Comparison of ENCODE assay signal across 9 mouse cellular contexts in genomic region chr16:50799145-50799794, GRCm38 (mm10).
DNase-seq lines count a peak whose midpoint lies in the region; ATAC-seq and TF ChIP-seq lines count a peak whose summit lies in the region.
"Had no signal": no experiment of that assay in that cellular context is flagged by ENCODE, and none has a peak within 500 bp of the region (broad histone marks: within the 10 kb centered on the region; RNA-seq: fewer than 3 reads in every experiment).

No protein-coding gene starts in this region.

- intact Hi-C loops in heart, adult 2 months (cut with DNase I) = no loop called here
- intact Hi-C loops in left cerebral cortex, adult 2 months (cut with DNase I) = loop anchor here (5.0 kb wide), 1 partner anchor 1383 kb away; no protein-coding TSS in a partner anchor

- no peaks in the 10 kb centered on the region for H3K79me2 ChIP-seq in heart, adult 2 months (replicated peaks; ENCODE audit: control insufficient read depth, insufficient read depth, low read length)

- TF ChIP-seq CTCF in heart, adult 2 months (IDR thresholded peaks at IDR 0.05) = peak; percentile 72
- TF ChIP-seq CTCF in left cerebral cortex, adult 2 months (IDR thresholded peaks at IDR 0.05) = peak; percentile 78

- no peaks in the 10 kb centered on the region for H3K27me3 ChIP-seq in heart, adult 2 months (ENCODE audit: control insufficient read depth, insufficient read depth, low read length)
- no peaks in the 10 kb centered on the region for H3K27me3 ChIP-seq in heart, embryonic 12.5 days (replicated peaks)
- no peaks in the 10 kb centered on the region for H3K27me3 ChIP-seq in embryonic facial prominence, embryonic 14.5 days (replicated peaks; ENCODE audit: control insufficient read depth, insufficient read depth, low read length)
- no peaks in the 10 kb centered on the region for H3K27me3 ChIP-seq in hindbrain, embryonic 16.5 days (replicated peaks; ENCODE audit: control insufficient read depth, insufficient read depth, low read length)
- H3K27me3 ChIP-seq in midbrain, embryonic 14.5 days (ENCODE audit: control insufficient read depth, insufficient read depth, low read length) = no peaks in the 10 kb centered on the region

- no peak for ATAC-seq in heart, embryonic 12.5 days (ENCODE audit: insufficient number of reproducible peaks, low FRiP score)
- peak; percentile 76 for ATAC-seq in embryonic facial prominence, embryonic 14.5 days (ENCODE audit: low read depth)
- ATAC-seq in hindbrain, embryonic 16.5 days = peak; percentile 84
- ATAC-seq in midbrain, embryonic 14.5 days (ENCODE audit: low FRiP score, low TSS enrichment) = peak; percentile 79; the same call in 1 of the 2 replicates

- no peaks in the 10 kb centered on the region for H3K36me3 ChIP-seq in heart, adult 2 months (ENCODE audit: control insufficient read depth, insufficient read depth, low read length)
- no peaks in the 10 kb centered on the region for H3K36me3 ChIP-seq in heart, embryonic 12.5 days
- H3K36me3 ChIP-seq in embryonic facial prominence, embryonic 14.5 days (ENCODE audit: control insufficient read depth, insufficient read depth, low read length) = no peaks in the 10 kb centered on the region
- H3K36me3 ChIP-seq in hindbrain, embryonic 16.5 days (ENCODE audit: control insufficient read depth, insufficient read depth, low read length) = no peaks in the 10 kb centered on the region
- no peaks in the 10 kb centered on the region for H3K36me3 ChIP-seq in midbrain, embryonic 14.5 days (ENCODE audit: control insufficient read depth, insufficient read depth, low read length)

- H3K4me2 ChIP-seq in heart, embryonic 12.5 days = no peak overlapping the region
- H3K4me2 ChIP-seq in embryonic facial prominence, embryonic 14.5 days (ENCODE audit: low read depth, low read length) = no peak overlapping the region
- no peak overlapping the region for H3K4me2 ChIP-seq in hindbrain, embryonic 16.5 days (ENCODE audit: low read length)
- H3K4me2 ChIP-seq in midbrain, embryonic 14.5 days (ENCODE audit: low read length) = no peak overlapping the region

- TF ChIP-seq EP300 in heart, adult 2 months (IDR thresholded peaks at IDR 0.05; ENCODE audit: insufficient read depth, low read depth, low read length) = no peak

- no peak for TF ChIP-seq POLR2A in heart, adult 2 months (IDR thresholded peaks at IDR 0.05; ENCODE audit: insufficient read depth, low read depth, low read length)

- WGBS in heart, adult 2 months = 49% methylated on average over 10 of the region's 10 CpGs
- 46% methylated on average over 10 of the region's 10 CpGs for WGBS in heart, embryonic 12.5 days
- WGBS in embryonic facial prominence, embryonic 14.5 days = 41% methylated on average over 10 of the region's 10 CpGs
- 48% methylated on average over 10 of the region's 10 CpGs for WGBS in hindbrain, embryonic 16.5 days
- WGBS in midbrain, embryonic 14.5 days = 45% methylated on average over 10 of the region's 10 CpGs

- H3K4me1 ChIP-seq in heart, adult 2 months (ENCODE audit: control insufficient read depth, insufficient read depth, low read length) = no peaks in the 10 kb centered on the region
- no peaks in the 10 kb centered on the region for H3K4me1 ChIP-seq in heart, embryonic 12.5 days (replicated peaks)
- no peaks in the 10 kb centered on the region for H3K4me1 ChIP-seq in embryonic facial prominence, embryonic 14.5 days (ENCODE audit: control insufficient read depth, insufficient read depth, low read length)
- no peaks in the 10 kb centered on the region for H3K4me1 ChIP-seq in hindbrain, embryonic 16.5 days (ENCODE audit: control insufficient read depth, insufficient read depth, low read depth, low read length)
- no peaks in the 10 kb centered on the region for H3K4me1 ChIP-seq in midbrain, embryonic 14.5 days (ENCODE audit: control insufficient read depth, insufficient read depth, low read length)

- no peak overlapping the region for H3K9ac ChIP-seq in heart, adult 2 months (ENCODE audit: low read depth, low read length)
- H3K9ac ChIP-seq in heart, embryonic 12.5 days = no peak overlapping the region
- no peak overlapping the region for H3K9ac ChIP-seq in embryonic facial prominence, embryonic 14.5 days (ENCODE audit: low read depth, low read length)
- 0 out of 2 replicates have a peak overlapping the region, but pooled peaks have one; percentile 27 for H3K9ac ChIP-seq in hindbrain, embryonic 16.5 days (ENCODE audit: low read depth, low read length)
- no peak overlapping the region for H3K9ac ChIP-seq in midbrain, embryonic 14.5 days (replicated peaks; ENCODE audit: low read length)

- H3K27ac ChIP-seq in heart, adult 2 months = no peak overlapping the region
- H3K27ac ChIP-seq in heart, embryonic 12.5 days (ENCODE audit: poor library complexity, severe bottlenecking) = no peak overlapping the region
- H3K27ac ChIP-seq in embryonic facial prominence, embryonic 14.5 days (replicated peaks; ENCODE audit: low read depth, low read length) = no peak overlapping the region
- H3K27ac ChIP-seq in hindbrain, embryonic 16.5 days (ENCODE audit: low read depth, low read length) = no peak overlapping the region
- H3K27ac ChIP-seq in left cerebral cortex, adult 2 months = no peak overlapping the region
- H3K27ac ChIP-seq in midbrain, embryonic 14.5 days (replicated peaks; ENCODE audit: low read depth, low read length) = no peak overlapping the region
- H3K27ac ChIP-seq: macrophage had no signal

- H3K9me3 ChIP-seq in heart, embryonic 12.5 days (replicated peaks) = no peaks in the 10 kb centered on the region
- H3K9me3 ChIP-seq in embryonic facial prominence, embryonic 14.5 days (ENCODE audit: control insufficient read depth, low read length) = no peaks in the 10 kb centered on the region
- H3K9me3 ChIP-seq in hindbrain, embryonic 16.5 days (ENCODE audit: control insufficient read depth, low read length) = no peaks in the 10 kb centered on the region
- no peaks in the 10 kb centered on the region for H3K9me3 ChIP-seq in midbrain, embryonic 14.5 days (ENCODE audit: control insufficient read depth, low read length)

- DNase-seq in heart, adult 2 months = peak; percentile 23 to 52
- DNase-seq in adrenal gland, postnatal 25 days = peak; percentile 70
- peak; percentile 89 for DNase-seq in embryonic facial prominence, embryonic 14.5 days (ENCODE audit: low spot score)
- peak; percentile 65 to 77 for DNase-seq in left cerebral cortex, adult 2 months (ENCODE audit: extremely low spot score in 1 of 2, low spot score in 2 of 2)
- peak; percentile 91 for DNase-seq in midbrain, embryonic 14.5 days
- DNase-seq in thymus, postnatal 25 days = peak; percentile 17

- H3K4me3 ChIP-seq in heart, adult 2 months = no peak overlapping the region
- no peak overlapping the region for H3K4me3 ChIP-seq in heart, embryonic 12.5 days
- no peak overlapping the region for H3K4me3 ChIP-seq in embryonic facial prominence, embryonic 14.5 days (ENCODE audit: low read depth, low read length)
- H3K4me3 ChIP-seq in hindbrain, embryonic 16.5 days (ENCODE audit: low read length) = no peak overlapping the region
- H3K4me3 ChIP-seq in left cerebral cortex, adult 2 months = no peak overlapping the region
- H3K4me3 ChIP-seq in midbrain, embryonic 14.5 days (replicated peaks; ENCODE audit: low read depth, low read length) = no peak overlapping the region

Comparison
In these comparisons a context has a peak if more than half of its experiments do, and no peak if none do; other contexts are left out.
1. DNase-seq: peak in every context shown above with its lines; median percentile 91 in midbrain, embryonic 14.5 days; 89 in embryonic facial prominence, embryonic 14.5 days; 71 in left cerebral cortex, adult 2 months; 70 in adrenal gland, postnatal 25 days; 38 in heart, adult 2 months; 17 in thymus, postnatal 25 days.